Mouse (Mus musculus) megakaryocyte, embryonic 14.5 days (primary cell): ENCODE data around the gene Fkbp2.

Source experiments
- FLI1 ChIP-seq: IDR thresholded peaks from 2 replicates; pipeline ENCODE4 v1.6.1; 2012; ENCODE audit warnings: low read length, inconsistent platforms, mixed read lengths
- GATA1 ChIP-seq: IDR thresholded peaks from 3 replicates; pipeline ENCODE4 v1.6.1; 2012; ENCODE audit warnings: mixed read lengths, low read length, inconsistent platforms, borderline replicate concordance

- TF ChIP-seq GATA1: no peak
- TF ChIP-seq FLI1: no peak
Observed at GRCm38 (mm10) chr19:6948186-6948585, 32.1 kb downstream of the Fkbp2 start.
